Mouse (Mus musculus): ENCODE data around the gene Mthfd2l. TPM values are rescaled to one million over a fixed set of nuclear protein-coding genes. Genes with fewer than 3 reads are reported as not detected.

Gene Mthfd2l
- polyA plus RNA-seq, 1 experiment from 2014 or later, result 70.5 TPM

DNA sequence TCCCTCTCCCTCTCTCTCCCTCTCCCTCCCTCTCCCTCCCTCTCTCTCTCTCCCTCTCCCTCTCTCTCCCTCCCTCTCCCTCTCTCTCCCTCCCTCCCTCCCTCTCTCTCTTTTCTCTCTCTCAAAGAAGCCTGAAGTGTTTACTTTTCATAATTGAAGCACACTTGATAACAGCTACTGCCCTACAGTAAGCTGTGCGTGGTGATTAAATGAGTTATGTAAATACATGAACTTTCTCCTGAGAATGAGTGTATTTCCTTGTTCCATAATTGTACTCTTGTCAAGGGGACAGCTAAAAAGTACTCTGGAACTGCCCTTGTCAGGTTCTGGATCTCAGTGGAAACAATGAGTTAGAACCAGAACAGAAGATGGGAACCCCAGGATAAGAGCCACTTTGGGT lies 96.9 kb downstream of the Mthfd2l start:
- no peaks in the 10 kb centered on the region for H3K9me3 ChIP-seq
- no peak overlapping the region for H3K9ac ChIP-seq (replicated peaks)
- ATAC-seq (replicated peaks), result no peak
- no peaks in the 10 kb centered on the region for H3K4me1 ChIP-seq
- WGBS, result 83% methylated on average over 1 of the region's 1 CpGs
- no peaks in the 10 kb centered on the region for H3K27me3 ChIP-seq
- H3K4me3 ChIP-seq, result no peak overlapping the region
- H3K36me3 ChIP-seq, result no peaks in the 10 kb centered on the region
- H3K4me2 ChIP-seq (replicated peaks), result no peak overlapping the region
- H3K27ac ChIP-seq (replicated peaks), result no peak overlapping the region

DNA sequence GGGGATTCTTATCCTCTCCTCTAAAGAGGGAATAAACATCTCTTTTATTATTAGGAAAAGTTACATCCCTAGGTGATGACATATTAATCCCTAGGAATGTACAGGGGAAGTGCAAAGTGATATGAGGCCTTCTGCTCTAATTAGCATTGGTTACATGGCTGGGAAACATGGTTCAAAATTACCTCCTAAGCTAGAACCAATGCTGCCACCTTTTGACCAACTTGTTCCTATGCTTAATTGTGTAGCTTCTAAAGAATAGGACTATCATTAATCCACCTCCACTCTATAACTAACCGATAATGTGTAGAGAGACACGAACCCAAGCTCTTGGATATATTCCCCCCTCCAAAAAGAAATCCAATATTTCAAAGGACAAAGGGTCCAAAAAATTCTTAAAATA lies 99.7 kb downstream of the Mthfd2l start:
- H3K4me3 ChIP-seq, result no peak overlapping the region
- H3K9me3 ChIP-seq, result no peaks in the 10 kb centered on the region
- 86% methylated on average over 2 of the region's 2 CpGs for WGBS
- H3K4me2 ChIP-seq (replicated peaks), result no peak overlapping the region
- no peak overlapping the region for H3K9ac ChIP-seq (replicated peaks)
- no peak overlapping the region for H3K27ac ChIP-seq (replicated peaks)
- H3K27me3 ChIP-seq, result no peaks in the 10 kb centered on the region
- no peaks in the 10 kb centered on the region for H3K36me3 ChIP-seq
- no peaks in the 10 kb centered on the region for H3K4me1 ChIP-seq
- no peak for ATAC-seq (replicated peaks)

DNA sequence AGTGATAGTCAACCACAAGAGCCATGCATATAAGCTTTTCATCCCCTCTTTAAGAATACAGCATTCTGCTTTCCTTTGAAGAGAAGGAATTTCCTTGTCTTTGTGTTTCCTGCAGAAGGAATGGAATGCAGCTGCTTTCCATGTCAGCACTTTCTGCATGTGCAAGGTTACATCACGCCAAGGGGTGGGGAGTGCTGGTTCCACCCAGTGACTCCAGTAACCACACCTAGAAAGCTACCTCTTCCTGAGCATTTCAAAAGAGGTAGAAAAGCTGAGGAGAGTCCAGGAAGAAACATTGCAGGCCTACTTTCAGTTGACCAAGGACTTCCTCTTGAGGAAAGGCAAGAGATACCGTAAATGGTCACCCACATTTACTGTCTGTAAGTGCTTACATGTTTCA lies 104.4 kb downstream of the Mthfd2l start:
- Histone ChIP-seq H3K4me2 (replicated peaks) (no peak overlapping the region), H3K4me3 (no peak overlapping the region), H3K4me1 (no peaks in the 10 kb centered on the region), H3K27ac (replicated peaks) (no peak overlapping the region), H3K9ac (replicated peaks) (no peak overlapping the region), H3K9me3 (no peaks in the 10 kb centered on the region), H3K36me3 (no peaks in the 10 kb centered on the region), H3K27me3 (no peaks in the 10 kb centered on the region)
- WGBS, result 87% methylated on average over 2 of the region's 2 CpGs
- no peak for ATAC-seq (replicated peaks)

DNA sequence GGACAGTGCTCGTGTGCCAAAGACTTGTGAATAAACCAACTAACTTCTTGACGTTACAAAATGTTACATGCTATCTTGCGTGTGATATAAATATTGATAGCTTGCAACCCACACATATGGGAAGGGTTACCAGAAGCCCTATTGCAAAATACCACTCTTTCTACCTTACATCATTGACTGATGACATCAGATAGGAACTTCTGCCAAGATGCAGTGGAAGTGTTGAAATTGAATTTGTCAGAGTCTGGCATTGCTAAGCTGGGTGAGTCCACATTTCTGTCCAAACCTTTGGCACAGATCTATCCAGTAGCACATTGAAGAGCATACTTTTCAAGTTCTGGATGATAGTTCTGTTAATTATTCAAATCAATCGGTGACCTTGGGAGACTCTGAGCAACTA lies 105.7 kb downstream of the Mthfd2l start:
- H3K9me3 ChIP-seq, result no peaks in the 10 kb centered on the region
- H3K4me2 ChIP-seq (replicated peaks), result no peak overlapping the region
- 89% methylated on average over 4 of the region's 4 CpGs for WGBS
- H3K4me3 ChIP-seq, result no peak overlapping the region
- H3K36me3 ChIP-seq, result no peaks in the 10 kb centered on the region
- H3K27me3 ChIP-seq, result no peaks in the 10 kb centered on the region
- no peak for ATAC-seq (replicated peaks)
- H3K9ac ChIP-seq (replicated peaks), result no peak overlapping the region
- H3K27ac ChIP-seq (replicated peaks), result no peak overlapping the region
- H3K4me1 ChIP-seq, result no peaks in the 10 kb centered on the region

DNA sequence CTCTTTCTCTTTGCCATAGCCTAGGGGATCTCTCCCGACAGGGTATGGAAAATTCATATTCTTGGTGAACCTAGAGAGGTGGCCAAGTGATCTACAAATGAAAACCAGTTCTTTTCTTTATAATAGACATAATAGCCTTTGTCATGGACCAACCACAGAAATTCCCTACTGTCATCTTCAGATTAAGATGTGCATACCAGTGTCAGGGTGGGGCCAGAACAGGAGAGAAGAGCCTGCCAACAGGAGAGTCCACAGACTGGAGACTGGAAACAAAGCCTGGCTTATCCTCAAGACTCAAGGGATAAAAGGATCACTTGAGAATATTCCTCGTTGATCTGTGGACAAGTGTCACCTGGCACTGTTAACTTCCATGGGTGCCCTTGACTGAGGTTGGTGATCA lies 106.8 kb downstream of the Mthfd2l start:
- Histone ChIP-seq H3K4me3 (no peak overlapping the region), H3K9ac (replicated peaks) (no peak overlapping the region), H3K27ac (replicated peaks) (no peak overlapping the region), H3K36me3 (no peaks in the 10 kb centered on the region), H3K9me3 (no peaks in the 10 kb centered on the region), H3K4me1 (no peaks in the 10 kb centered on the region), H3K27me3 (no peaks in the 10 kb centered on the region), H3K4me2 (replicated peaks) (no peak overlapping the region)
- no peak for ATAC-seq (replicated peaks)
- WGBS, result 86% methylated on average over 2 of the region's 2 CpGs

DNA sequence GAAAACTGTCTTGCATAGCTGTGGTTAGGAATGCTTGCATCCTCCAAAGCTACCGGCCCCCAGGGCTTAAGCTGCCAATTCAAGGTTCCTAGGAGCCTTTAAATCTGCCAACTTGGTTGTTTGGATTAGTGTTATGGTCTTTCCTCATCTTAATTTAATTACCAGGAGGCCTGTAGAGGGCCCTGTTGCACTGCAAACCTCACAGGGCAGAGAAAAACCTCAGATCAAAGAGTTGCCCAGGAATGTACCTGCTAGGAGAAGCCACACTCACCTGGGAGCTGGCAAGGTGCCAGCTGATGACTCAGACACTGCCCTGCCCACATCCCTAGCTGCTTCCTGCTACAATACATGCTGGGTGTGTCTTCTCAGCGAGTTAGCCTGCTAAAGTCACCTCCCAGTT lies 107.6 kb downstream of the Mthfd2l start:
- no peak for ATAC-seq (replicated peaks)
- Histone ChIP-seq H3K27me3 (no peaks in the 10 kb centered on the region), H3K9ac (replicated peaks) (no peak overlapping the region), H3K36me3 (no peaks in the 10 kb centered on the region), H3K4me2 (replicated peaks) (no peak overlapping the region), H3K9me3 (no peaks in the 10 kb centered on the region), H3K27ac (replicated peaks) (no peak overlapping the region), H3K4me3 (no peak overlapping the region), H3K4me1 (no peaks in the 10 kb centered on the region)
- WGBS, result 22% methylated on average over 2 of the region's 2 CpGs

DNA sequence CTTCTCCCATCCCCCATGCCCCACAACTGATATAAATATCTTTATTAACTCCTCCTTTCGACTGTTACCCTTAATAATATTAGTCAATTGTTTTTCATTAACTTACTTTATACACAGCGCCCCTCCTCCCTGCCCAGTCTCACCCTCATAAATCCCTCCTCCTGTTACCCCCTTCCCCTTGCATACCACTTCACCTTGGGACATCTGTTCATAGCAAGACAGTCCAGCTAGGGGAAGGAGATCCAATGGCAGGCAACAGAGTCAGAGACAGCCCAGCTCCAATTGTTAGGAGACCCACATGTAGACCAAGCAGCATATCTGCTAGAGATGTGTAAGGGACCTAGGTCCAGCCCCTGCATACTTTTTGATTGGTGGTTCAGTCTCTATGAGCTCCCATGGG lies 108.0 kb downstream of the Mthfd2l start:
- Histone ChIP-seq H3K4me2 (replicated peaks) (no peak overlapping the region), H3K27ac (replicated peaks) (no peak overlapping the region), H3K9me3 (no peaks in the 10 kb centered on the region), H3K36me3 (no peaks in the 10 kb centered on the region), H3K4me3 (no peak overlapping the region), H3K4me1 (no peaks in the 10 kb centered on the region), H3K9ac (replicated peaks) (no peak overlapping the region), H3K27me3 (no peaks in the 10 kb centered on the region)
- 83% methylated on average over 2 of the region's 2 CpGs for WGBS
- ATAC-seq (replicated peaks), result no peak

DNA sequence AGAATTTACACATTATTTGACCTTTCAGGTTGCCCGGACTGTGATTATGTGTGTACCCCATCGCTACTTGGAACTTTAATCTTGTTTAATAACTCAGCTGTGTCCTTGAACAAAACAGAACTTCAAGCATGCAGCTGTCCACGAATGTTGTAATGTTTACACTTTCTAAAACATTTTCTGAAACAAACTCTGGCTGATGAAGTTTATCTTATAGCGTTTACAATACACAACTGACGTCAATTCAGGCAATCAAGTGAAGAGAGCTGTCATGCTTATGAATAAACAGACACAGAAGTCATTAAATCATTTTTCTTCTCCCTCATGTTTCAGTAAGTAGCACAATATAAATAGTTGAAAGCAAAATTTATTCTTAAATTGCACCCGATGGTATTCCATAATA lies 117.1 kb downstream of the Mthfd2l start:
- WGBS, result 80% methylated on average over 6 of the region's 6 CpGs
- Histone ChIP-seq H3K36me3 (no peaks in the 10 kb centered on the region), H3K27ac (replicated peaks) (no peak overlapping the region), H3K9ac (replicated peaks) (no peak overlapping the region), H3K4me3 (no peak overlapping the region), H3K4me1 (no peaks in the 10 kb centered on the region), H3K9me3 (no peaks in the 10 kb centered on the region), H3K27me3 (no peaks in the 10 kb centered on the region), H3K4me2 (replicated peaks) (no peak overlapping the region)
- ATAC-seq (replicated peaks), result no peak

DNA sequence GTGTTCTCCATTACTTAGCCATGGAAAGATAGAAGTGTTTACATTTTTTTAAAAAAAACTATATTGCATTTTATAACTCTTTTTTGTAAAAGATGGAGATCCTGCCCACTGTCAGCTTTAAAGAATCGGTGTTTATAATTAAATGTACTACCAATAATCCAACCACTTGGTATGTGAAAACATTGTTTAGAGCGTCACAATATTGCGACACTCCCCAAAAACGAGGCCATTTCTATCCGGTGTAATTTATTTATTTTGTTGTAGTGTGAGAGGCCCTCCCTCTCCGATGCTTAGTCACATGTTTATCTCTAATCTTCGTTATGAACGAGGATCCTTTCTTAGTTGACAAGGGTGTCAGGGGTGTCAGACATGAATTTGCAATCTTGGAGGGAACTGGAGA lies 117.5 kb downstream of the Mthfd2l start:
- Histone ChIP-seq H3K9me3 (no peaks in the 10 kb centered on the region), H3K4me2 (replicated peaks) (no peak overlapping the region), H3K9ac (replicated peaks) (no peak overlapping the region), H3K4me1 (no peaks in the 10 kb centered on the region), H3K27me3 (no peaks in the 10 kb centered on the region), H3K4me3 (no peak overlapping the region), H3K36me3 (no peaks in the 10 kb centered on the region), H3K27ac (replicated peaks) (no peak overlapping the region)
- 75% methylated on average over 8 of the region's 8 CpGs for WGBS
- ATAC-seq (replicated peaks), result no peak

Other genes starting within 250 kb of the Mthfd2l start
- gene Cxcl5, start 171.8 kb upstream of the Mthfd2l start, polyA plus RNA-seq (2015; fragmentation: Nextera tagmentation; extraction: Ambion mirVana), result 0.10 TPM in 1 of 2 replicates, not detected in the other
- 0.52 and 1.0 TPM in 2 replicates for gene Ppbp, start 162.6 kb upstream of the Mthfd2l start, polyA plus RNA-seq (2015; fragmentation: Nextera tagmentation; extraction: Ambion mirVana)
- gene Pf4, start 158.7 kb upstream of the Mthfd2l start, polyA plus RNA-seq (2015; fragmentation: Nextera tagmentation; extraction: Ambion mirVana), result 28.0 and 30.4 TPM in 2 replicates
- not detected in 2 replicates for gene Cxcl3, start 145.0 kb upstream of the Mthfd2l start, polyA plus RNA-seq (2015; fragmentation: Nextera tagmentation; extraction: Ambion mirVana)
- not detected in 2 replicates for gene Cxcl15, start 136.6 kb upstream of the Mthfd2l start, polyA plus RNA-seq (2015; fragmentation: Nextera tagmentation; extraction: Ambion mirVana)
- 0.24 TPM in 1 of 2 replicates, not detected in the other for gene Cxcl1, start 39.9 kb upstream of the Mthfd2l start, polyA plus RNA-seq (2015; fragmentation: Nextera tagmentation; extraction: Ambion mirVana)
- not detected in 2 replicates for gene Cxcl2, start 27.2 kb upstream of the Mthfd2l start, polyA plus RNA-seq (2015; fragmentation: Nextera tagmentation; extraction: Ambion mirVana)
- 0.19 and 0.31 TPM in 2 replicates for gene Epgn, start 96.3 kb downstream of the Mthfd2l start, polyA plus RNA-seq (2015; fragmentation: Nextera tagmentation; extraction: Ambion mirVana)
- not detected in 2 replicates for gene Ereg, start 143.5 kb downstream of the Mthfd2l start, polyA plus RNA-seq (2015; fragmentation: Nextera tagmentation; extraction: Ambion mirVana)
- gene Areg, start 208.5 kb downstream of the Mthfd2l start, polyA plus RNA-seq (2015; fragmentation: Nextera tagmentation; extraction: Ambion mirVana), result 0.23 TPM in 1 of 2 replicates, not detected in the other

All from forebrain, embryonic 15.5 days (tissue).